Mouse (Mus musculus): Measurements from ENCODE around the gene Rtbdn.

The Rtbdn gene

DNA sequence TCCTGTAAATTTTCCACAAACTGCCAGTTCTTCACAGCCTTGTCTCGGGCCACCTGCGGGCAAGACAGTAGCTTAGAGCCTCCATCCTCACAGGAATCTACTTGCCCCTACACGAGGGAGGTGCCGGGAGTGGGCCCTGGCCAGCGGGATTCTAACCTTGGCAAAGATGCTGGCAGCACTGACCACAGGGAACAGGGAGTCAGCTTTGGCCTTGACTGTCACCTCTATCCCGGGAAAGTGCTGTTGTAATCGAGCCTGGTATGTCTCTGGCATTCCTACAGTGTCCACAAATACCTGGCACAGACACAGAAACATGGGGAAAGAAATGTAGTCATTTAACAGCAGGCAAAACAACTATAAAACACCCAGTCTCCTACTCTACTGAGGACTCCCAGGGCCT, 13.0 kb downstream of the Rtbdn start:
- no peak for DNase-seq (ENCODE audit: low spot score in 2 of 2)

DNA sequence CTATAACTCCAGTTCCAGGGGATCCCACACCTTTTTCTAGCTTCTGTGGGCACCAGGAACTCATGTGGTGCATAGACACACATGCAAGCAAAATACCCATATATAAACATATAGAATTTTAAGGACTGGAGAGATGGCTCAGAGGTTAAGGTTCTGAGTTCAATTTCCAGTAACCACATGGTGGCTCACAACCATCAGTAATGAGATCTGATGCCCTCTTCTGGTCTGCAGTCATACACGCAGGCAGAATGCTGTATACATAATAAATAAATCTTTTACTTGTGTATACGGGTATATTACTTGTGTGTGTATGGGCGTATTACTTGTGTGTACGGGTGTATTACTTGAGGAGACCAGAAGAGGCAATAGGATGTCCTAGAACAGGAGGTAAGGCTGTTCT, 17.2 kb downstream of the Rtbdn start:
- DNase-seq (ENCODE audit: low spot score in 2 of 2): no peak

DNA sequence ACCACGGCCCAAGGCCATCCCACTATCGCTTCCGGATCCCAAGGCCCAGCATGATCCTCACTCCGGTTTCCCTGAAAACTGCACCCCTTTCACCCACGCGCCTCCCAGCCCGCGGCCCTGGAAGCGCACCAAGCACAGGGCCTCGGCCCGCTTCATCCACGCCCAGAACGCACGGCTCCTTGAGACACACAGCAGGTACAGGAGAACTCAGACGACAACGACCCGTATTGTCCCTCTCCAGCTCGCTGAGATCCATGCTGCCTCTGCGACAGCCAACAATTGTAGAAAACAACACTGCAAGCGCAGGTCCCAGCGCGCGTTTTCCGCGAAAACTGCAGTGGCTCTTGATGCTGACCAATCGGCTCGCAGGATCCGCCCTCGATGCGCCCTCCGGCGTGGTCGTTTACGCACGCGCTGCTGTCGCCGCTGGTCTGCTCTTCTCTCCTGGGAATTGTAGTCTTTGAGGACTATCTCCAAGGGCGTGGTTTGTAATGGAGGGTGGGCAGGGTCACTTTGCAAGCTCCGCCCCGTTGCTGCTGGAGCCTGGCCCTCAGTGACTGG, 19.0 kb downstream of the Rtbdn start:
- DNase-seq (ENCODE audit: low spot score in 2 of 2): peak; percentile 82 to 90

DNA sequence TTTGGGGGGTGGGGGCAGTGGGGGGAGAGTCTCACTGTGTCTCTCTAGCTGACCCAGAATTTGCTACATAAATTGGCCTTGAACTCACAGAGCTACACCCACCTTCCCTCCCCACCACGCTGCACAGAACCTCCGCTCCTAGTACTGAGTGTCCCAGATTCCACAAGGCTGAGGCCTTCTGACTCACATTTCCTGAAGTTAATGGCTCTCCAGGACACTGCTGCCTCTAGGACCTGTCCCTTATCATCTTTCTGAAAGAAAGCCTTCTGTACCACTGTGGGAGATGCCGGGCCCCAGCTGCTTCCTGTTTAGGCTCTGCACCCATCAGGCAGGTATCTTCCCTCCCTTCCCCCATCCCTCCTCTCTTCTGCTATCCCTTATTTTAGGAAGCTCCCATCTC, 19.8 kb downstream of the Rtbdn start:
- DNase-seq (ENCODE audit: low spot score in 2 of 2): no peak

DNA sequence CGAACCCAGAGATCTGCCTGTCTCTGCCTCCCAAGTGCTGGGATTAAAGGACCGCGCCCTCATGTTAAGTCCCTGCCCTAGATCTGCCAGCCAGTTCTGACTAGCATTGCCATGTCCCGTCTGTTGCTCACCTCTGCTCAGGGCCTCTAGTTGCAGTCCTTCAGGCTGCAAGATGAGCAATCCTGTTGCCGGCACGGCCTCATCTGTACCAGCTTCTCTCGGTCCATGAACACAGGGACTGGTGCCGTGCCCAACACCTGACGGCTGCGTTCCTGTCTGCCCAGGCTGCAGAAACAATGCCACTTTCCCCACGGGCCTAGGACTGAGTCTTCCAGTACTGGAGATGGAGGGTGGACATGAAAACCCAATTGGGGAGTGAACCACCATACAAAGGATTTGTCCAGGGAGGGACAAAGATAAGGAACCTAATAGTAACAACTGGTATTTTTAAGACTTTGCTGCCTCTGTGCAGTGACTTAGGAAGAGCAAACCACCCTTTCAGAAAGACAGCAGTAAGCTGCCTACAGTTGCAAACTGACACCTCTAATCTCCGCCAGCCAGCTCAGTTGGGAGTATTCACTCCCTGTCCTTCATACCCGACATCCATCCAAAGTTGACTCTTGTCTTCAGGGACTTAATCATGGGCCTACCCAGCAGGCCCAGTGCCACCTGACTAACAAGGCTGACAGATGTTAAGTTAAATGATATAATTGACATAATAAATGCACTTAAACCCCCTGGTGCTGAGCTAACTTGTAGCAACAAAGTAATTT, 20.9 kb downstream of the Rtbdn start:
- DNase-seq (ENCODE audit: low spot score in 2 of 2): no peak

DNA sequence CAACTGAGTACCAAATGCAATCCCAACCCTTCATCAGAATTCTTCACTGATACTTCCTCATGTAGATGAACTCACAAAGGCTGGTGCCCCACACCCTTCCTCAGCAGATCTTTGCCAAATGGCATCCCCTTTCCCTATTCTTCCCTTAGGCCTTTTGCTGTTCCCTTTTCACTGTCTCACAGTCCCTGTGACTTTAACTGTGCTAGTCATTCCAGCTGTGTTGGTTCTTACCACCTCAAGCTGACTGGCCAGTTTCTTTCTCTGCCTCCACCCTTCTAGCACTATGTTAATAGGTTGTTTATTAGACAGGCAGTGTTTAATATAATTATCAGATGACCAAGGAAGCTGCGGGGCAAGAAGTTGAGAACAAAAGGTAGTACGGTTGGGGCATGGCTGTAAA, 21.9 kb downstream of the Rtbdn start:
- DNase-seq (ENCODE audit: low spot score in 2 of 2): no peak

DNA sequence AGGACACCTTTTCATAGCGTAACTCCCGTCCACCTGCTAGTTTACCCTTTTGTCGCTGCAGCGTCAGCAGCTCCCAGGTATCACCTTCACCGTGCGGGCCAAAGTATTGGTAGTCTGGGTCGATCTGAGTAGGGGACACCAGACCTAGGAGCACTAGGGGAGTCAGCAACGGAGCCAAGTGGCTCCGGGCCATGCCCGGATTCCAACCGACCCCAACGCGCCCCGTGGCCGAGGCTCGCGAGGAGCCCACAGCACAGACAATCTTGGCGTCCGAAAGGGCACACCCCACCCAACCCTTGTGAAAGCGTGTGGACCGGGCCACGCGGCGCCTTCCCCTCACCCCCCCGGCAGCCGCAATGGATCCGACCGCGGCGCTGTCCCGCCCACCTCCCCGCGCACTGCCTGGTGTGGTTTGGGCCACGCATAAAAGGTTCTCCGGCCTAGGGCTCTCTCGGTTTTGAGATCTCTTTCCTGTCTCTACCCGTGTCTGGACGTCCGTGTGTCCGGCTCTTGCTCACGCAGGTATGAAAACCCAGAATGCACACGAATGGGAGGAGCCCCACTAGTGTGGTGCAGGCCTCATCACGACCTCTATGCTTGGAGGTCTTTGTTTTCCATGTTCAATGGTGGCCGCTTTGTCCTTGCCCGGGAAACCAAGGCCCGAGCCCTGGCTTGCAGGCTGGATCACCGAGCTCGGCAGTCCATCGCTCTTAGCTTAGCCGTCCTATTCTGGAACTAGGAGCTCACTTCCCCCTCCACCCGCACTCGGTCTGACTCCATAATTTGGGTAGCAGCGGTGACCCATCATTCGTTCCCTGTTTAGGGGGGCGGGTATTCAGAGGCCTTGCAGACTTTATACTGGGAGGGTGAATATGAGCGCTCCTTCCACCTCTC, 22.7 kb downstream of the Rtbdn start, which contains the start of the genes Gm49661, Prdx2 and Rnaseh2a:
Gene Gm49661 (minus strand): TSS at position 193 of the 894 bp plus-strand sequence.
Gene Prdx2 (plus strand): TSS at position 347 of the 894 bp plus-strand sequence.
Gene Rnaseh2a (minus strand): TSS at position 527 of the 894 bp plus-strand sequence.
- peak; percentile 35 to 37 for DNase-seq (ENCODE audit: low spot score in 2 of 2)

DNA sequence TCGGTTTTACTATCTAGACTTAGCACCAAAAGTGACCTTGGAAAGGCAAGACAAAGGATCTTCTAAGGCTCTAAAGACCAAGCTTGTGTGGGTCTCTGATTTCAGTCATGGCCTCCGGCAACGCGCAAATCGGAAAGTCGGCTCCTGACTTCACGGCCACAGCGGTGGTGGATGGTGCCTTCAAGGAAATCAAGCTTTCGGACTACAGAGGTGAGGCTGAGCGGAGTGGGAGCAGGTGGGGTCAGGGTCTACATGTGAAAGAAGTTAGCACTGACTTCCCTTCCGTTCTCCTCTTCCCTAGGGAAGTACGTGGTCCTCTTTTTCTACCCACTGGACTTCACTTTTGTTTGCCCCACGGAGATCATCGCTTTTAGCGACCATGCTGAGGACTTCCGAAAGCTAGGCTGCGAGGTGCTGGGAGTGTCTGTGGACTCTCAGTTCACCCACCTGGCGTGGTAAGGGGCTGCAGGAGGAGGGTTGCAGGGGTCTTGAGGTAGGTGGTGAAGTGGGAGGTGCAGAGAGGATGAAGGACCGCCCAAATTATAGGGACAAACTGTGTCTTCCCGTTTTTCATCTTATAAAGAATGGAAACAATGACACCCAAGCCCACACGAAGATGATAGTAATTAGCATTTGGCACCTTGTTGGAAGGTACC, 23.5 kb downstream of the Rtbdn start:
- DNase-seq (ENCODE audit: low spot score in 2 of 2): no peak

DNA sequence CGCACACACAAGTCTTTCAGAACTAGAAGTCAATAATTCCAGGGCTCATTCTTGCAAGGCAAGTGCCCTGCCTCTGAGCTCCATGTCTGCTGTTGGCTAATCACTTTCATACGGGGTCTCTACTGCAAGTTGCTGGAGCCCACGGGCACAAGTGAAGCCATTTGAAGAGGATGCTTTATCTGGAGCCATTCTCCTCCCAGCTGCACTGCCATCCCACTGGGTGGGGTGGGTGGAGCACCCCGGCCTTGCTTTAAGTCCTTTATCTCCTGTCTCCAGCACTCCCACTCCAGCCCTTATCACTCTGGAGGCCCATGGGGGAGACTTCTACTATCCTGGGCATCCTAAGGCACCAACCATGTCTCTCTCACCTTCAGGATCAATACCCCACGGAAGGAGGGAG, 24.1 kb downstream of the Rtbdn start:
- DNase-seq (ENCODE audit: low spot score in 2 of 2): no peak

DNA sequence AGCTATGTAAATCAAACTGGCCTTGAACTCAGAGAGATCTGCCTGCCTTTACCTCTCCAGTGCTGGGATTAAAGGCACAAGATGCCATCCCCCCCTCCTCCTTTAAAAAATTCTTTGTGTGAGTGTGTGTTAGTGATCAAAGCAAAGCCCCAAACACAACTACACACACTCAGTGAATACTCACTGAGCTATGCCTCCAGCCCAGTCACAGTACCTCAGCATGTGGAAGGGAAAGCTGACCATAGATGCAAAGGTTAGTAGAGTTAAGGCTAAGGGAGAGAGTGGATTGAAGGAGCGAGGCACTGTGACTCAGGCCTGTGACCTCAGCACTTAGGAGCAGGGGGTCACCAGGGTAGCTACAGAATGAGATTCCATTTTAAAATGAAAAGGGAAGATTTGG, 26.3 kb downstream of the Rtbdn start:
- DNase-seq (ENCODE audit: low spot score in 2 of 2): no peak

DNA sequence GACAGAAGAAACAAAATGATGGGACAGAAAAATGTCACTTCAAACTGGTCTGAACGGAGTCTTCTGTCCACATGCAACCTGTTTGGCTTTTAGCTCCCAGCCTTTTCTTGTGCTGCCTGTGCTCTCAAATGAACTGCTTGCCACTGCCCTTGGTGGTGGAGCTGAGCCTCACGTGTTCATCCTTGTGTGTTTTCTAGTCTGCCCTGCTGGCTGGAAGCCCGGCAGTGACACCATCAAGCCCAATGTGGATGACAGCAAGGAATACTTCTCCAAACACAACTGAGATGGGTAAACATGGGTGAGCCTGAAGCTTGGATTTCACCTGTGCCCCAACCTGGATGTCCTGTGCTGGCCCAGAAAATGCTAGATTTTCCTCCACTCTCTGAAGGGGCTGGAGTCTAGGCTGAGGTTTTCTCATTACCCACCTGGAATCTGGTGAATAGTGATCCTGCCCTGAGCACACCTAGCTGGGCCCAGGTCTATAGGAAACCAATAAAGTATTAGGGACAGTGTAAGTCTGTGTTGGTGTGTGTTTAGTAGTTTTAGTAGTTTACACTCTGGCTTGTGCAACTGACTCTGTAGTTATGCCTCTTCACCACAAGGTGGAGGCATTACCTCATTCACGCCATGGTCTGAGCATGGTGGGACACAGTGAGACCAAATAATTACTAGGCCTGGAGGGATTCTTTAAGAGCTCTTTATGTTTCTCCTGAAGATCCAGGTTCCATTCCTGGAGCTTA, 27.2 kb downstream of the Rtbdn start:
- peak; percentile 59 to 65 for DNase-seq (ENCODE audit: low spot score in 2 of 2)

DNA sequence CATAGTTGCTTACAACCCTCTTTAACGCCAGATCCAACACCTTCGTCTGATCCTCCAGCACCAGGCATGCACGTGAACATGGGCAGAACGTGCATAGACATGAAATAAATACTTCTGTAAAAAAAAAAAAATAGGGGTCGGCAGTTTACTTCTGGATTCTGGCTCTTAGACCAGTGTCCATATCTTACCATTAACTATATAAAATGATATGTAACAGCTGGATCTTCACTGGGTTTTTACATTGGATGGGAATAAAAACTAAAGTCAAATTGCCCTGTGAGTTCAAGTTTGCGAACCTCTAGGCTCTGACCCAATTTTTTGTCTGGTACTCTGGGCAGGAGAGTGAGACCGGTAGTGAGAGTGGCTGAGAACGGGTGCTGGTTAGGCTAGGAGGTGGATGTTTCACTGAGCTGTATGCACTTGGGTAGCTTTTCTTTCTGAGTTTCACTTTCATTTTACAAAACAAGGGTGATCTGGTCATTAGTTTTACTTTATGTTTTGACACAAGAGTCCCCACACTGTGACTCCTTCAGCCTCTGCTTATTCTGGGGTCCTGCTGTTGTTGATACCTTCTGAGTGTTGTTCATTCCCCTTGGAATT, 27.9 kb downstream of the Rtbdn start:
- DNase-seq (ENCODE audit: low spot score in 2 of 2): peak; percentile 30 to 52

DNA sequence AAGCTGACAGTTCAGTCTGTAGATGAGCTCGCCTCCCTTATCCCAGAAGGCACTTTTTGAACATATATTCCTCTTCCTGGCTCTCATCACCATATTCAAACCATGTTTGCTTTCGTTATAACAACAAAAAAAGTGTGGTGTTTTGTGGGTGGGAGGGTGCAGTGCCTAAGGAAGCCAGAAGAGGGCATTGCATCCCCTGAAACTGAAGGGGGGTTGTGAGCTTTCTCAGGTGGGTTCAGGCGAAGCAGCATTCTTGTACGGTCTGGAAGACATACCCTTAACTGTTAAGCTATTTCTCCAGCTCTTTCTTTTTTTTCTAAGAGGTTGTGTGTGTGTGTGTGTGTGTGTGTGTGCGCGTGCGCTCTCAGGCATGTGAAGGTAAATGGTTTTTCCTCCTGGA, 28.6 kb downstream of the Rtbdn start:
- peak; percentile 89 to 90 for DNase-seq (ENCODE audit: low spot score in 2 of 2)

DNA sequence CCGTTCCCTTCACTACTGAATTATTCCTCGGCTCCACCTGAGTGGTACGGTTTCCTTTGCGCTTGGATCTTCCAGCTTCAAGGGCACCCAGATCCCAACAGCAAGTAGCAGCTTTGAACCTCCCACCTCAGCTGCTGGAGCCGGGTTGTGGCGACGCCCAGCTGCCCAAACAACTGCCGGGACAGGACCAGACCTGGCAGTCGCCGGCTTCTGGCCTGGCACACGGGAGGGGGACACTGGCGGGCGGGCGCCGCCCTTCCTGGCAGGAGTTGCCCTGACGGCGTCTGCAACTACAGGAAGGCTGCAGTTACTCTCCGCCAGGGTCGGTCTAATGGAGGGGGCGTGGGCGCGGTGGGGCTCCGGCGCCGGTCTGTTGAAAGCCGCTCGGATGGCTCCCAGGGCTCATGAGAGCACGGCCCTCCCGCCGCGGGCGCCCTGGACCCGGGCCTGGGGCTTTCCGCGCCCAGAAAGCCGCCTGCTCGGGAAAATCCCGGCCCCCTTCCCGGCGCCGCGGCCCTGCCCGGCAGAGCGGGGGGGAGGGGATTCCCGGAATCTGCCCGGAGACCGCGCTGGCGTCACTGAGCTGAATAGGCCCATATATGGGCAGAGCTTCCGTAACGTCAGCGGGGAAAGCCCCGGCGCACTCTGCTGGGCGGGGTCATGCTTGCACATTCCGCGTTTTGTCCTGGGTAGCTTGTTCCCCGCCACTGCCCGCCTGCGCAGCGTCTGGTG, 29.4 kb downstream of the Rtbdn start:
- peak; percentile 96 to 98 for DNase-seq (ENCODE audit: low spot score in 2 of 2)

DNA sequence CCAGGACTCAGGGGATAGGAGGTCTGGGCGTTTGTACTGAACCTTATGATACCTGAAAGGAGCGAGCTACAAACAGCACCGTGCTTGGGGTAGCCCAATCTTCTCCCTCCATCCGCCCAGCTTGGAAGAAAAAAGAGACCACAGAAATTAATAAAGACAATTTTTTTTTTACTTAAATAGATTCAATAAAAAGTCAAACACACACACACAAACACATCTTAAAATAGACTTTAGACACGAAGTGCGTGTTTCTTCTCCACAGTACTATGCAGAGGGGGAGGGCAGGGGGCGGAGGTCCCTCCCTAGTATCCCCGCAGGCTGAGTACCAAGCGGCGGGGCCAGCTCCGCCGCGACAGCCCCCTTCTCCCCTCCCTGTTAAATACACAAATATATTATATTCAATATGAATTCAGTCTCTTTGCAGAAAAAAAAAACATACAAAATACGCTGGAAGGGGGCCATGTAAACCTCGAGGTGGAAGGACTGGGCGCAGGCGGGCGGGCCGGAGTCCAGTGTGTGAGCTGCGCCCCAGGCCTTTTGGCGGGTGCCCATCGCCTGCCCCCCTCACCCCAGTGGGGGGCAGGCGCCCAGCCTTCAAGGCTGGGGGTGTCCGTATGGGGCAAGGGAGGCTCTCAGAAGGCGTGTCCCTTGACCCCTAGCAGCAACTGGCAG, 30.1 kb downstream of the Rtbdn start:
- no peak for DNase-seq (ENCODE audit: low spot score in 2 of 2)

DNA sequence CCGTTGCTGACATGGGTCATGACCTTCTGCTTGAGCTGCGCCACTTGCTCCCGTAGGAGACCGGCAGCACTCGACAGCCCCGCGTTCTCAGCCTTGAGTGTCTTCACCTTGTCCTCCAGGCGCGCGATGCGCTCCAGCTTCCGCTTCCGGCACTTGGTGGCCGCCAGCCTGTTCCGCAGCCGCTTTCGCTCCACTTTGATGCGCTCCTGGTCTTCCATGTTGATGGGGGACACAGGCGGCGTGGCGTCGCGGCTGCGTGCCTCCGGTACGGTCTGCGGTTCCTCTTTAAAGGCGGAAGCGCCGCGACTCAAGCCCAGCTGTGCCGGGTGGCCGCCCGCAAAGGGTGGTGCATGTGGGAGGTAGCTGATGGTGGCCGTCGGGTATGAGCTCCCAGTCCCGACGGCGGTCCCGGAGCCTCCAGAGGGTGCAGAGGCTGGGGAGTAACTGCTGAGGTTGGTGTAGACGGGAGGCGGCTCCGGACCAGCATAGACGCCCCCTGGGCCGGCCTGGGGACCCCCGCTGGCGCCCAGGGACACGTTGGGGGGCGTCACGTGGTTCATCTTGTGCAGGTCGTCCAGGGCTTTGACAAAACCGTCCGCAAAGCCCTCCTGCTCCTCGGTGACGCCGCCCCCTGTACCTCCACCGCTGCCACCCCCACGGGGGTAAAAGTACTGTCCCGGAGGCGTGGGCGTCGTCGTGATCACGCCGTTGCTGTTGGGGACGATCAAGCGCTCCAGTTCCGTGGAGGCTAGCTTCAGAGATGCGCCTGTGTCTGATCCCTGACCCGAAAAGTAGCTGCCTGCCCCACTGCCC, 30.9 kb downstream of the Rtbdn start:
- peak; percentile 66 to 75 for DNase-seq (ENCODE audit: low spot score in 2 of 2)

DNA sequence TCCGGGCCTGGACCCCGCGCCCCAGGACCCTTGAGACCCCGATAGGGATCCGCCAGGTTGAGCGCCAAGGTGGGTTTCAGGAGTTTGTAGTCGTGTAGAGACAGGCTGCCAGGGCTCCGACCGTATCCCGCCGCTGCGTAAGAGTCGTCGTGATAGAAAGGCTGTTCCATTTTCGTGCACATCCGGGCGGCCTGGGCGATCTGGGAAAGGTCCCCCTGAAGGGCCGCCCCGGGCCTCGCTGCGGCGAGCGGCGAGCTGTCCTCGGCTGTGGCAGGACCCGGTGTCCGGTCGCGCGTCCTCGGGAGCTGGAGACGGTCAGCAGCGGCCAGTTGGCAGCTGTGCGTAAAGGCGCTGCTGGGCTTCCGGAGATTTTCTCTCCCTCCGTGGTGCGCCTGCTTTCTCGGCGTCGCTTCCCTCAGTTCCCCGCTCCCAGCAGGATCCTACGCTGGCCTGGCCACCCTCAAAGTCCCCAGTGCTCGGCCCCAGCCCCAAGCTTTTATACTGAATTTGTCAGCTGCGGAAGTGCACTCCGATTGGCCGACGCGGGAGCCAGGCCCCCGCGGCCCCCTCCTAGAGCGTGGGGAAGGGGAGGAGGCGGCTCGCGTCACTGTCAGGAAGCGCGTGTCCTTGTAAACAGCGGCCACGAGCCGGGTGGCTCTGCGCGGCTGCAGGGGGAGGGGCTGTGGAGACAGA, 31.6 kb downstream of the Rtbdn start, which contains the start of gene Junb:
Gene Junb (minus strand): TSS at position 471 of the 693 bp plus-strand sequence.
- DNase-seq (ENCODE audit: low spot score in 2 of 2): peak; percentile 97 to 98

Measured in natural killer cell, adult 2 months (primary cell).